Mouse (Mus musculus) midbrain, embryonic 15.5 days (tissue): Measurements from ENCODE around the gene Ptprcap. TPM values are rescaled to one million over a fixed set of nuclear protein-coding genes. Genes with fewer than 3 reads are reported as not detected.
A peak's percentile ranks its signal among the peaks of the same experiment; 100 is the strongest.

Source experiments
- ATAC-seq: fragments of 200-750 bp; cut with Nextera tagmentation; replicated peaks from 2 replicates; pipeline ENCODE4 v1.8.0; 2017; ENCODE audit warnings: moderate TSS enrichment
- H3K27ac ChIP-seq: fragments of 300-500 bp; sonication (generic); 2 replicates; pipeline ENCODE4 v1.5.1; 2015; ENCODE audit warnings: mild to moderate bottlenecking, inconsistent platforms
- H3K27me3 ChIP-seq: fragments of 300-500 bp; sonication (generic); replicated peaks from 2 replicates; pipeline ENCODE4 v1.6.1; 2015; ENCODE audit warnings: inconsistent platforms
- H3K36me3 ChIP-seq: fragments of 300-500 bp; sonication (generic); replicated peaks from 2 replicates; pipeline ENCODE4 v1.6.1; 2015; ENCODE audit warnings: inconsistent platforms
- H3K4me1 ChIP-seq: fragments of 300-500 bp; sonication (generic); 2 replicates; pipeline ENCODE4 v1.6.1; 2015; ENCODE audit warnings: inconsistent platforms
- H3K4me2 ChIP-seq: fragments of 300-500 bp; sonication (generic); 2 replicates; pipeline ENCODE4 v1.6.1; 2015; ENCODE audit warnings: inconsistent platforms, mild to moderate bottlenecking, moderate library complexity
- H3K4me3 ChIP-seq: fragments of 300-500 bp; sonication (generic); 2 replicates; pipeline ENCODE4 v1.5.1; 2015; ENCODE audit warnings: mild to moderate bottlenecking, inconsistent platforms
- H3K9ac ChIP-seq: fragments of 300-500 bp; sonication (generic); 2 replicates; pipeline ENCODE4 v1.6.1; 2015; ENCODE audit warnings: mild to moderate bottlenecking, inconsistent platforms
- H3K9me3 ChIP-seq: fragments of 300-500 bp; sonication (generic); 2 replicates; pipeline ENCODE4 v1.6.1; 2016; ENCODE audit warnings: inconsistent platforms
- WGBS: fragments of 180-500 bp; shearing (Covaris S2); methylation state at CpG from one replicate; pipeline ENCODE4 v1.1.7; 2015; ENCODE audit warnings: mixed read lengths; 5-methylcytosine and 5-hydroxymethylcytosine counted together
- polyA plus RNA-seq: library from polyadenylated mRNA; unstranded; fragments of >200 nt; fragmentation: Nextera tagmentation; extraction: Ambion mirVana; gene quantifications from 2 replicates; pipeline ENCODE4 v1.2.1, GENCODE M21; 2015

The Ptprcap gene
- polyA plus RNA-seq, 1 experiment from 2014 or later, result 0.96 TPM

GRCm38 (mm10) chr19:4194776-4195650 lies 41.6 kb downstream of the Ptprcap start:
- no peaks in the 10 kb centered on the region for H3K9me3 ChIP-seq
- 83% methylated on average over 12 of the region's 12 CpGs for whole genome bisulfite sequencing
- peaks cover 24% of the 10 kb centered on the region for H3K4me1 ChIP-seq
- no peaks in the 10 kb centered on the region for H3K27me3 ChIP-seq
- peaks cover 28% of the 10 kb centered on the region for H3K36me3 ChIP-seq
- H3K27ac ChIP-seq, result no peak overlapping the region
- H3K4me2 ChIP-seq, result no peak overlapping the region
- H3K9ac ChIP-seq, result no peak overlapping the region
- no peak overlapping the region for H3K4me3 ChIP-seq
- ATAC-seq, result no peak

- no peak overlapping the region for H3K4me3 ChIP-seq
- no peaks in the 10 kb centered on the region for H3K9me3 ChIP-seq
- peak overlapping the region; percentile 23; the same call in 1 of the 2 replicates for H3K27ac ChIP-seq
- H3K9ac ChIP-seq, result no peak overlapping the region
- ATAC-seq, result no peak
- no peak overlapping the region for H3K4me2 ChIP-seq
- H3K27me3 ChIP-seq, result no peaks in the 10 kb centered on the region
- H3K36me3 ChIP-seq, result peaks cover 28% of the 10 kb centered on the region
- H3K4me1 ChIP-seq, result peaks cover 35% of the 10 kb centered on the region
- 70% methylated on average over 2 of the region's 2 CpGs for WGBS
Measured at GRCm38 (mm10) chr19:4196048-4196447, 42.6 kb downstream of the Ptprcap start.

GRCm38 (mm10) chr19:4196548-4196947 lies 43.1 kb downstream of the Ptprcap start:
- no peak overlapping the region for H3K4me2 ChIP-seq
- H3K4me1 ChIP-seq, result peaks cover 37% of the 10 kb centered on the region
- 62% methylated on average over 5 of the region's 5 CpGs for WGBS

GRCm38 (mm10) chr19:4197180-4197579 lies 43.8 kb downstream of the Ptprcap start:
- H3K9me3 ChIP-seq, result no peaks in the 10 kb centered on the region
- H3K36me3 ChIP-seq, result peaks cover 28% of the 10 kb centered on the region
- H3K4me1 ChIP-seq, result peaks cover 42% of the 10 kb centered on the region
- no peak overlapping the region for H3K9ac ChIP-seq
- WGBS, result 74% methylated on average over 3 of the region's 3 CpGs
- no peak overlapping the region for H3K4me3 ChIP-seq
- no peak for ATAC-seq
- H3K4me2 ChIP-seq, result no peak overlapping the region
- no peak overlapping the region for H3K27ac ChIP-seq
- no peaks in the 10 kb centered on the region for H3K27me3 ChIP-seq

More at GRCm38 (mm10) chr19:4196548-4196947, 43.1 kb downstream of the Ptprcap start:
- no peaks in the 10 kb centered on the region for H3K9me3 ChIP-seq
- H3K4me3 ChIP-seq, result no peak overlapping the region
- H3K27me3 ChIP-seq, result no peaks in the 10 kb centered on the region
- ATAC-seq, result no peak
- H3K9ac ChIP-seq, result no peak overlapping the region
- peaks cover 28% of the 10 kb centered on the region for H3K36me3 ChIP-seq
- H3K27ac ChIP-seq, result no peak overlapping the region

GRCm38 (mm10) chr19:4201291-4201909 lies 48.0 kb downstream of the Ptprcap start, which contains the start of gene Rad9a:
Rad9a (minus strand) TSS chr19:4201662.
- peak; percentile 85 for ATAC-seq
- peaks cover 5% of the 10 kb centered on the region; the same call in 1 of the 2 replicates for H3K36me3 ChIP-seq
- peaks cover 21% of the 10 kb centered on the region for H3K4me1 ChIP-seq
- peak within 1 kb of the TSS; percentile 73 for H3K9ac ChIP-seq
- no peaks in the 10 kb centered on the region; the same call in 1 of the 2 replicates for H3K27me3 ChIP-seq
- WGBS, result under 1% methylated on average over 34 of the region's 34 CpGs
- no peaks in the 10 kb centered on the region for H3K9me3 ChIP-seq
- peak within 1 kb of the TSS; percentile 55 for H3K27ac ChIP-seq
- H3K4me2 ChIP-seq, result peak within 1 kb of the TSS; percentile 97
- peak within 1 kb of the TSS; percentile 55 for H3K4me3 ChIP-seq

GRCm38 (mm10) chr19:4202149-4202548 lies 48.7 kb downstream of the Ptprcap start:
- Histone ChIP-seq H3K4me1 (peaks cover 21% of the 10 kb centered on the region), H3K4me3 (peak overlapping the region; percentile 55), H3K4me2 (peak overlapping the region; percentile 97), H3K9me3 (no peaks in the 10 kb centered on the region), H3K9ac (peak overlapping the region; percentile 73), H3K27ac (peak overlapping the region; percentile 55; the same call in 1 of the 2 replicates), H3K27me3 (no peaks in the 10 kb centered on the region; the same call in 1 of the 2 replicates), H3K36me3 (no peaks in the 10 kb centered on the region)
- WGBS, result 36% methylated on average over 7 of the region's 7 CpGs
- ATAC-seq, result peak; percentile 37

GRCm38 (mm10) chr19:4203148-4203547 lies 49.7 kb downstream of the Ptprcap start:
- no peak for ATAC-seq
- WGBS, result 66% methylated on average over 3 of the region's 3 CpGs
- H3K27ac ChIP-seq, result no peak overlapping the region
- H3K9ac ChIP-seq, result no peak overlapping the region
- H3K36me3 ChIP-seq, result no peaks in the 10 kb centered on the region
- no peak overlapping the region for H3K4me2 ChIP-seq
- H3K9me3 ChIP-seq, result no peaks in the 10 kb centered on the region
- H3K4me3 ChIP-seq, result no peak overlapping the region
- H3K4me1 ChIP-seq, result peaks cover 21% of the 10 kb centered on the region
- no peaks in the 10 kb centered on the region; the same call in 1 of the 2 replicates for H3K27me3 ChIP-seq

- no peaks in the 10 kb centered on the region for H3K9me3 ChIP-seq
- H3K4me1 ChIP-seq, result peaks cover 21% of the 10 kb centered on the region
- H3K27ac ChIP-seq, result no peak overlapping the region
- WGBS, result 71% methylated on average over 13 of the region's 13 CpGs
- H3K27me3 ChIP-seq, result no peaks in the 10 kb centered on the region; the same call in 1 of the 2 replicates
- no peak for ATAC-seq
- no peak overlapping the region for H3K4me3 ChIP-seq
- no peak overlapping the region for H3K9ac ChIP-seq
- no peak overlapping the region for H3K4me2 ChIP-seq
- H3K36me3 ChIP-seq, result no peaks in the 10 kb centered on the region
Measured at GRCm38 (mm10) chr19:4203604-4204326, 50.4 kb downstream of the Ptprcap start.

- Histone ChIP-seq H3K9me3 (no peaks in the 10 kb centered on the region), H3K4me3 (no peak overlapping the region), H3K4me1 (peaks cover 21% of the 10 kb centered on the region), H3K27ac (no peak overlapping the region), H3K27me3 (no peaks in the 10 kb centered on the region; the same call in 1 of the 2 replicates), H3K4me2 (no peak overlapping the region), H3K9ac (no peak overlapping the region), H3K36me3 (no peaks in the 10 kb centered on the region)
- ATAC-seq, result no peak
- WGBS, result 61% methylated on average over 4 of the region's 4 CpGs
Measured at GRCm38 (mm10) chr19:4204889-4205288, 51.5 kb downstream of the Ptprcap start.
